Mouse (Mus musculus) small intestine, adult 2 months (tissue): ENCODE data around the gene Setd7. TPM values are rescaled to one million over a fixed set of nuclear protein-coding genes. Genes with fewer than 3 reads are reported as not detected.

Experiments
- H3K27ac ChIP-seq: fragments of 200-500 bp; 2 replicates; pipeline ENCODE4 v1.5.1; 2012; ENCODE audit warnings: low read depth, low read length, control low read depth, inconsistent platforms; ENCODE audit not compliant: insufficient read depth
- H3K27me3 ChIP-seq: fragments of 200-500 bp; 2 replicates; pipeline ENCODE4 v1.6.1; 2012; ENCODE audit warnings: mild to moderate bottlenecking, moderate library complexity, low read length, inconsistent platforms; ENCODE audit not compliant: control insufficient read depth, insufficient read depth
- H3K36me3 ChIP-seq: fragments of 200-500 bp; 2 replicates; pipeline ENCODE4 v1.6.1; 2012; ENCODE audit warnings: mild to moderate bottlenecking, low read length, control low read depth, inconsistent platforms; ENCODE audit not compliant: control insufficient read depth, insufficient read depth
- H3K4me1 ChIP-seq: fragments of 200-500 bp; 2 replicates; pipeline ENCODE4 v1.6.1; 2012; ENCODE audit warnings: low read length, inconsistent platforms, mixed read lengths; ENCODE audit not compliant: control insufficient read depth, insufficient read depth, insufficient read length
- H3K4me3 ChIP-seq: fragments of 200-500 bp; 2 replicates; pipeline ENCODE4 v1.5.1; 2012; ENCODE audit warnings: low read depth, mild to moderate bottlenecking, control low read depth, inconsistent platforms, low read length, moderate library complexity
- CTCF ChIP-seq: fragments of 200-500 bp; IDR thresholded peaks from 2 replicates; pipeline ENCODE4 v1.5.1; 2012; ENCODE audit warnings: low read depth, mild to moderate bottlenecking, control low read depth, inconsistent platforms, low read length, moderate library complexity, mixed read lengths; ENCODE audit not compliant: insufficient replicate concordance, insufficient read length; ENCODE audit errors: extremely low read depth
- POLR2A ChIP-seq: fragments of 200-500 bp; IDR thresholded peaks from 2 replicates; pipeline ENCODE4 v1.6.1; 2012; ENCODE audit warnings: low read depth, mild to moderate bottlenecking, control low read depth, inconsistent platforms, low read length, moderate library complexity
- WGBS: fragments of 180-500 bp; shearing (Covaris S2); methylation state at CpG from one replicate; pipeline ENCODE4 v1.1.7; 2018; 5-methylcytosine and 5-hydroxymethylcytosine counted together
- polyA plus RNA-seq: library from polyadenylated mRNA; depleted of rRNA; stranded (reverse); fragments of >200 nt; gene quantifications from 2 replicates; pipeline ENCODE4 v1.2.3, GENCODE M21; 2012

Gene Setd7
- polyA plus RNA-seq, 1 experiment, result 8.9 TPM

DNA sequence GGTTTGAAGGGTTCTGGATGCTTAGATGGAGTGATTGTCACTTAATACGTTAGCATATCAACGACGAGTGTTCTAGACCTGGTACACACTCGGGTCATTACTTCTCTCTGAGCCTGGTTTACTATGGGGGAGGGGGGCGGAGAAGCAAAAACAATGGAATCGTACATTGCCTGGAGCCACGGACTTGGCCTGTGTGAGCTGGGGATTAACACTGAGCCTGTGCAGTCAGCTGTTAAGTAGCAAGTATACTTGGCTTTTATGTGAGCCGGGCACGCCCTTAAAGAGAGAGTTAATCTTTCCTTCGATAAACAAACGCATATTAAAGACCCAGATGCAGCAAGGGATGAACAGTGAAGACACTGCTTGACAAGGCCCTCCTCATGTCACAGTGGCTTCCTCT lies 16.7 kb upstream of the Setd7 start:
- WGBS, result 72% methylated on average over 11 of the region's 11 CpGs
- Histone ChIP-seq H3K27me3 (no peaks in the 10 kb centered on the region), H3K27ac (no peak overlapping the region), H3K36me3 (no peaks in the 10 kb centered on the region), H3K4me3 (no peak overlapping the region), H3K4me1 (peaks cover 10% of the 10 kb centered on the region; the same call in 1 of the 2 replicates)
- TF ChIP-seq CTCF (no peak), POLR2A (no peak)

DNA sequence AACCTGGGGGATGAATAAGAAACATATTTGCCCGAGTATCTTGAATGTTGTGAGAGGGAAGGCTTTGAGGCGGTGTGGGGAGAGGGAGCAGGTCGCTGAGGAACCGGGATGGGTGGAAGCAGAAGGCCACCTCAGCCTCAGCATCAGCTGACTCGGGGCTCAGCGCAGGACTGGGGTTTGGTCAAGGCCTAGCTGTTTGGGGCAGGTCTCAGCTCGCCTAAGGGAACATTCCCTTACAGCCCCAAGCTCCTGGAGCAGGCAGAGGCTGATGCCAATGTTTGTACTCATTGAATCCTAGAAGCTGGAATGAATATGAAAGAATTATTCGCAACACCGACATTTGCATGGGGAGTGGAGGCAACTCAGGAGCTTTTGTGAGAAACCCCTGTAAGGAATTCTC lies 13.2 kb upstream of the Setd7 start:
- Histone ChIP-seq H3K27ac (no peak overlapping the region), H3K4me3 (no peak overlapping the region), H3K27me3 (no peaks in the 10 kb centered on the region), H3K36me3 (no peaks in the 10 kb centered on the region), H3K4me1 (peaks cover 10% of the 10 kb centered on the region; the same call in 1 of the 2 replicates)
- 89% methylated on average over 9 of the region's 9 CpGs for WGBS
- TF ChIP-seq CTCF (no peak), POLR2A (no peak)

DNA sequence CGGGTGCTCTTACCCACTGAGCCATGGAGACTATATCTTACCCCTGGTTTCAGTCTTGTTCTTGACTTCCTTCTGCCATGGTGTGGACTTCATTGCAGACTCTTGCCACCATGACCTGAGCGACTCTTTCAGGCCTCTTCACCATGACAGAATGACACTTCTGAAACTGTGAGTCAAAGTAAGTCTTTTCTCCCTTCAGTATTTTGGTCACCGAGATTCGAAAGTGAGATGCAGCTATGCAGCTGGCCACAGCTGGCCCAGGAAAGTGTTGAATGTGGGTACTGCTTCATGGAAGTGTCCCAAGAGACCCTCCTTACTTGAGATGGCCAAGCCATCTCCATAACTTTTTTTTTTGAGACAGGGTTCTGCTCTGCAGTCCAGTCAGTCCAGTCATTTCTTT lies 9.5 kb upstream of the Setd7 start:
- H3K27ac ChIP-seq, result no peak overlapping the region
- TF ChIP-seq CTCF (no peak), POLR2A (no peak)
- no peaks in the 10 kb centered on the region for H3K36me3 ChIP-seq
- 89% methylated on average over 4 of the region's 4 CpGs for WGBS
- 0 out of 2 replicates have a peak, but pooled peaks cover 2% of the 10 kb centered on the region for H3K4me1 ChIP-seq
- no peaks in the 10 kb centered on the region for H3K27me3 ChIP-seq
- no peak overlapping the region for H3K4me3 ChIP-seq

DNA sequence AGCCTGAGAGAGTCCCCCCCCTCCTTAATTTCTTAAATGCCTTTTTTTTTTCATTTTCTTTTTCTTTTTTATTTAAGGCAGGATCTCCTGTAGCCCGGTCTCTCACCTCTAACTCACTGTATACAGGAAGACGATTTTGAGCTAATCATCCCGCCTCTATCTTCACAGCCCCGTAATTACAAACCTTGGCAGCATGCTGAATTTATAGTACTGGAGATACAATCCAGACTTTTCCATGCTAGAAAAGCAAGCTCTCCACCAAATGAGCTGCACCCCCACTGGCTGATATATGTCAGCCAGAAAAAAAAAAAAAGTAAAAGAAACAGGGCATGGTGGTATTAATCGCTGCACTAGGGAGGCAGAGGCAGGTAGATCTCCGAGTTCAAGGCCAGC lies 1.3 kb upstream of the Setd7 start:
- H3K4me3 ChIP-seq, result no peak overlapping the region

DNA sequence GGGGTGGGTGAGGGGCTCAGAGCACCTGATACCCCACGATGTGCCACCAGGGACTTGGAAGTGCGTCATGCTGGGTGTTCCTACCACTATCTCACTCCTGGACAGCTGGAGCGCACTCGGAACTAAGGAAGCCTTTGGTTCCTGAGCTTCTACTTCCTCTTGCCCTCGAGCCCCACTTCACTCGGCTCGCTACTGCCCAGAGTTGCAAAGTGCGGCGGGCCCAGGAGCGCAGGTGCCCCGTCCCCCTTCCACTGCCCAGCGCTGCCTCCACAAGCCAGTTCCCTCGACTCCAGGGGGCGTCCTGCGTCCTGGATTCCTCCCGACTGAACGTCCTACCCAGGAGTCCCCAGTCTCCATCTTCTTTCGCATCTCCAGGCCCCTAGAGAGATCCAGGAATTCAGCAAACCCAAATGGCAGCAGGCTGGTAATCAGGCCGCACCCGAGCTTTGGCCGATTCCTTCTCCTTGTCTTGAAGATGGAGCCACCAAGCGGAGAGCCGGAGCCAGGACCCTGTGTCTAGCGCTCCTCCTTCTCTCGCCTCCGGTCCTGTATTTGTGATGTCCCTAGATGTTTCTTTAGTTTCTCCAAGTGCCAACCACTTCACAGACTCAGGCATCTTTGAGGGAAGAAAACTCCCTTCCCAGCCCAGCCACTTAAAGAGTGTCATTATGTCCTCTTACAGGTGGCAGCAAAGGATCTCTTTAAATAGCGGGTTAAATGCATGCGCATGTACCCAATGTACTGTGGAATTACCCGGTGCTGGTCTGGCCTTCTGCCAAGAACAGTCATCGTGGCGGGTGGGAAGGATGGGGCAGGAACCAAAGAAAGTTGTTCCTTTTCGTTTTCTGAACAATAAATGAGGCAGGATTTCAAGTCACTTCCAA lies 672 bp upstream of the Setd7 start:
- Histone ChIP-seq H3K4me1 (peaks cover 3% of the 10 kb centered on the region; the same call in 1 of the 2 replicates), H3K27me3 (no peaks in the 10 kb centered on the region), H3K36me3 (no peaks in the 10 kb centered on the region), H3K27ac (peak overlapping the region; percentile 69), H3K4me3 (peak overlapping the region; percentile 80)
- under 1% methylated on average over 32 of the region's 32 CpGs for WGBS
- TF ChIP-seq CTCF (peak; percentile 54; the same call in 1 of the 2 replicates), POLR2A (0 out of 2 replicates have a peak, but pooled peaks have one; percentile 15)

More for the DNA sequence above, 1.3 kb upstream of the Setd7 start:
- 31% methylated on average over 6 of the region's 6 CpGs for WGBS
- TF ChIP-seq CTCF (no peak), POLR2A (no peak)
- Histone ChIP-seq H3K27ac (no peak overlapping the region), H3K27me3 (no peaks in the 10 kb centered on the region), H3K4me1 (peaks cover 3% of the 10 kb centered on the region; the same call in 1 of the 2 replicates), H3K36me3 (no peaks in the 10 kb centered on the region)

DNA sequence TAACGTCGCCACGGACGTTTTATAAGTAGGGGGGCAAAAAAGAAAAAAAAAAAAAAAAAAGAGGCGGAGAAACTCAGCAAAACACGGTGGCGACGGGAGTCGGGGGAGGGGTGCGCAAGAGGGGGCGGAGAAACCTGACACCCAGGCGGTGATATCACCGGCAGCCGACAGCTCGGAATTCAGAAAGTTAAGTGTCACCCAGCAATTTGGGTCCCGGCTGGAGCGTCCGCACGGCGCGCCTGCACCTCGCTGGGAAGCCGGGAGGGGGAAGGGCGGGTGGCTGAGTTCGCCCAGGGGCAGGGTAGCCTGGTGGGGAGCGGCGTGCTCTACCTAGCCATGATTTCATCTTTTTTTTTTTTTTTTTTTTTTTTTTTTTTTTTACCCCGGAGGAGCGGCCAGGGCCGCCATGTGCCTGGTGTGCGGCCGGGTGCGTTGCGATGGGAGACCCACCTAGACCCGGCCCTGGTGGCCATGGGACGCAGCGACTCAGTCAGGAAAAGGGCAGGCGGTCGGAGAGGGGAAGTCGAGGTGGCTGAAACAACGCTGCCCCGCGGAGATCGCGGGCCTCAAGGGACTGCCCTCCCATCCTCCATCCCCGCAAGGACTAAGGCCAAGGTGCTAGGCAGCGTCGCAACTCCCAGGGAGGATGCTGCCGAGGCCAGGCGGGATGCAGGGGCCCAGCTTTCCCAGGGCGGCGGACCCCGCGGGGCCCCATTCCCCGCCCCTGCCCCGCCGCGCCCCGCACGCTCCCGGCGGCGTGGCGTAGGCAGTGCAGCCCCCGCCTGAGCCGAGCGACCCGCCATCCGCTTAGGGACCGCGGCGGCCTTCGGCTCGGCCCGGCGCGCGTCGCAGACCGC lies 857 bp downstream of the Setd7 start:
- H3K27ac ChIP-seq, result peak overlapping the region; percentile 69
- TF ChIP-seq CTCF (0 out of 2 replicates have a peak, but pooled peaks have one; percentile 29), POLR2A (peak; percentile 83)
- no peaks in the 10 kb centered on the region for H3K27me3 ChIP-seq
- H3K36me3 ChIP-seq, result no peaks in the 10 kb centered on the region
- under 1% methylated on average over 80 of the region's 80 CpGs for WGBS
- H3K4me1 ChIP-seq, result peaks cover 5% of the 10 kb centered on the region; the same call in 1 of the 2 replicates
- H3K4me3 ChIP-seq, result peak overlapping the region; percentile 80

DNA sequence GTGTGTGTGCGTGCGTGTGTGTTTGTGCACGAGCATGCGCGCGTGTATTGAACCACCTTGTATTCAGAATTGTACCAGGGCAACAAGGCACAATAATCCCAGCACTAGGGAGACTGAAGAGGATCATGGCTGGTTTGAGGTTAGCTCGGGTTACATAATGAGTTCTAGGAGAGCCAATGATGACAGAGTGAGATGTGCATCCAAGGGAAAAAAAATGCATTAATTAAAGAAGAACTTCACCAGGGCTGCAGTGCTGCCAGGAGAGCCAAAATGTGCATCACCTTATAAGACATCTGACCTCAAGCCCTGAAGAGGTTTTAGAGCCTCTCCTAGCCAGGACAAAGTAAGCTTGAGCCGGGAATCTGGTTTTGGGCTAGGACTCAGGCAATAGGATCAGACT lies 5.1 kb downstream of the Setd7 start:
- no peak overlapping the region for H3K27ac ChIP-seq
- H3K36me3 ChIP-seq, result no peaks in the 10 kb centered on the region
- 88% methylated on average over 8 of the region's 8 CpGs for WGBS
- no peak for TF ChIP-seq POLR2A
- no peak for TF ChIP-seq CTCF
- no peaks in the 10 kb centered on the region for H3K27me3 ChIP-seq
- H3K4me3 ChIP-seq, result no peak overlapping the region
- H3K4me1 ChIP-seq, result peaks cover 21% of the 10 kb centered on the region
